Mouse (Mus musculus): ENCODE data around the gene Bscl2. TPM values are rescaled to one million over a fixed set of nuclear protein-coding genes. Genes with fewer than 3 reads are reported as not detected.

The Bscl2 gene
- polyA plus RNA-seq, 1 experiment from 2014 or later: 83.7 TPM

DNA sequence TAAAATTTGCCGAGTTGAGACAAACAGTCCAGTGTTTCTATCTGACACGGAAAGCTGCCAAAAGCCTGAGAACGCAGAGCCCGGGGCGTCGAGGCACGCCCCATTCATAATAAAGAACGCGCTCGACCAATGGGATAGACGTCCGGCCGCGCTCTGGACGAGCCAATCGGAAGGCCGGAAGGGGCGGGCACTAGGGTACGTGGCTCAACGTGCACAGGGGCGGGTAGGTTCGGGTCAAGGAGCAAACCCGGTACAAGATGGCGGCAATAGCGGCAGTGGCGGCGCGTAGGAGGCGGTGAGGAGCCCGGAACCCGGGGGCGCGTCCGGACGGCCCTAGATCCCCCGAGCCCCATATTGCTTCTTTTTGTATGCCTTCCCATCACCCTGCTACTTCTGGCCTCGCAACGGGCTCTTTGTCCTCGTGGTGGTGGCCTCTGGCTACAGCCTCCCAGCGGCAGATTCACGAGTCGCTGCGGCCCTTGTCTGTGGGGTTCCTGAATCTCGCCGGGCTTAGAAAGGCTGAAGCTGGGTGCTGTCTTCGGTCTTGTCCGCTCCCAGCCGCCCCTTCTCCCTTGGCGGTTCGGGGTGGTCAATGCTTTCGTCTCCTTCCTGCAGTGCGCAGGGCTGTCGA, 60.7 kb downstream of the Bscl2 start, which contains the start of gene Ganab:
TSS of gene Ganab (plus strand) at position 207 of the 631 bp plus-strand sequence.
- Histone ChIP-seq H3K9ac (replicated peaks) (peak within 1 kb of the TSS; percentile 97), H3K4me1 (replicated peaks) (peaks cover 44% of the 10 kb centered on the region), H3K4me3 (replicated peaks) (peak within 1 kb of the TSS; percentile 98), H3K4me2 (replicated peaks) (peak within 1 kb of the TSS; percentile 89), H3K36me3 (peaks cover 34% of the 10 kb centered on the region), H3K9me3 (no peaks in the 10 kb centered on the region), H3K27me3 (no peaks in the 10 kb centered on the region), H3K27ac (peak within 1 kb of the TSS; percentile 87)
- ATAC-seq: peak; percentile 99
- under 1% methylated on average over 53 of the region's 53 CpGs for WGBS

Small RNAs within 50 kb of the gene (microRNA-seq; reads per million reads assigned to microRNA genes)
- not detected for gene Mir5136

Other genes starting within 250 kb of the Bscl2 start
- 3.8 and 4.2 TPM in 2 replicates for gene Slc22a8, start 246.2 kb upstream of the Bscl2 start, polyA plus RNA-seq (2015; fragmentation: Nextera tagmentation; extraction: Ambion mirVana)
- gene Slc22a6, start 219.4 kb upstream of the Bscl2 start, polyA plus RNA-seq (2015; fragmentation: Nextera tagmentation; extraction: Ambion mirVana): 8.5 and 9.5 TPM in 2 replicates
- 0.31 and 0.58 TPM in 2 replicates for gene Chrm1, start 173.7 kb upstream of the Bscl2 start, polyA plus RNA-seq (2015; fragmentation: Nextera tagmentation; extraction: Ambion mirVana)
- 151 and 153 TPM in 2 replicates for gene Slc3a2, start 114.1 kb upstream of the Bscl2 start, polyA plus RNA-seq (2015; fragmentation: Nextera tagmentation; extraction: Ambion mirVana)
- gene Wdr74, start 101.6 kb upstream of the Bscl2 start, polyA plus RNA-seq (2015; fragmentation: Nextera tagmentation; extraction: Ambion mirVana): 89.1 and 93.4 TPM in 2 replicates
- gene 1700092M07Rik, start 96.7 kb upstream of the Bscl2 start, polyA plus RNA-seq (2015; fragmentation: Nextera tagmentation; extraction: Ambion mirVana): 2.2 and 2.5 TPM in 2 replicates
- gene Stx5a, start 96.1 kb upstream of the Bscl2 start, polyA plus RNA-seq (2015; fragmentation: Nextera tagmentation; extraction: Ambion mirVana): 121 and 127 TPM in 2 replicates
- gene Nxf1, start 80.4 kb upstream of the Bscl2 start, polyA plus RNA-seq (2015; fragmentation: Nextera tagmentation; extraction: Ambion mirVana): 195 and 206 TPM in 2 replicates
- 264 and 280 TPM in 2 replicates for gene Tmem223, start 66.5 kb upstream of the Bscl2 start, polyA plus RNA-seq (2015; fragmentation: Nextera tagmentation; extraction: Ambion mirVana)
- gene Tmem179b, start 63.0 kb upstream of the Bscl2 start, polyA plus RNA-seq (2015; fragmentation: Nextera tagmentation; extraction: Ambion mirVana): 35.8 and 38.1 TPM in 2 replicates
- 28.8 and 30.5 TPM in 2 replicates for gene Taf6l, start 51.0 kb upstream of the Bscl2 start, polyA plus RNA-seq (2015; fragmentation: Nextera tagmentation; extraction: Ambion mirVana)
- 163 and 164 TPM in 2 replicates for gene Polr2g, start 38.9 kb upstream of the Bscl2 start, polyA plus RNA-seq (2015; fragmentation: Nextera tagmentation; extraction: Ambion mirVana)
- gene Zbtb3, start 34.9 kb upstream of the Bscl2 start, polyA plus RNA-seq (2015; fragmentation: Nextera tagmentation; extraction: Ambion mirVana): 8.1 and 8.3 TPM in 2 replicates
- 66.1 and 70.3 TPM in 2 replicates for gene Ttc9c, start 18.1 kb upstream of the Bscl2 start, polyA plus RNA-seq (2015; fragmentation: Nextera tagmentation; extraction: Ambion mirVana)
- gene Hnrnpul2, start 17.5 kb upstream of the Bscl2 start, polyA plus RNA-seq (2015; fragmentation: Nextera tagmentation; extraction: Ambion mirVana): 6.1 and 6.4 TPM in 2 replicates
- not detected in 2 replicates for gene AC129217.1, start 7.7 kb upstream of the Bscl2 start, polyA plus RNA-seq (2015; fragmentation: Nextera tagmentation; extraction: Ambion mirVana)
- 310 and 338 TPM in 2 replicates for gene Gng3, start 1.7 kb downstream of the Bscl2 start, polyA plus RNA-seq (2015; fragmentation: Nextera tagmentation; extraction: Ambion mirVana)
- gene Lrrn4cl, start 13.3 kb downstream of the Bscl2 start, polyA plus RNA-seq (2015; fragmentation: Nextera tagmentation; extraction: Ambion mirVana): 0.23 and 0.62 TPM in 2 replicates
- 167 and 168 TPM in 2 replicates for gene Ubxn1, start 34.0 kb downstream of the Bscl2 start, polyA plus RNA-seq (2015; fragmentation: Nextera tagmentation; extraction: Ambion mirVana)
- gene Uqcc3, start 43.5 kb downstream of the Bscl2 start, polyA plus RNA-seq (2015; fragmentation: Nextera tagmentation; extraction: Ambion mirVana): 66.5 and 71.5 TPM in 2 replicates
- gene Lbhd1, start 46.3 kb downstream of the Bscl2 start, polyA plus RNA-seq (2015; fragmentation: Nextera tagmentation; extraction: Ambion mirVana): 61.5 and 61.8 TPM in 2 replicates
- gene Gm49403, start 46.5 kb downstream of the Bscl2 start, polyA plus RNA-seq (2015; fragmentation: Nextera tagmentation; extraction: Ambion mirVana): not detected in 2 replicates
- 56.1 and 70.3 TPM in 2 replicates for gene 1810009A15Rik, start 51.4 kb downstream of the Bscl2 start, polyA plus RNA-seq (2015; fragmentation: Nextera tagmentation; extraction: Ambion mirVana)
- 0.54 TPM in 1 of 2 replicates, not detected in the other for gene Gm49416, start 51.5 kb downstream of the Bscl2 start, polyA plus RNA-seq (2015; fragmentation: Nextera tagmentation; extraction: Ambion mirVana)
- 34.8 and 38.9 TPM in 2 replicates for gene Ints5, start 55.5 kb downstream of the Bscl2 start, polyA plus RNA-seq (2015; fragmentation: Nextera tagmentation; extraction: Ambion mirVana)
- 96.8 and 99.8 TPM in 2 replicates for gene Ganab, start 60.6 kb downstream of the Bscl2 start, polyA plus RNA-seq (2015; fragmentation: Nextera tagmentation; extraction: Ambion mirVana)
- gene B3gat3, start 82.9 kb downstream of the Bscl2 start, polyA plus RNA-seq (2015; fragmentation: Nextera tagmentation; extraction: Ambion mirVana): 82.2 and 89.5 TPM in 2 replicates
- gene Rom1, start 91.9 kb downstream of the Bscl2 start, polyA plus RNA-seq (2015; fragmentation: Nextera tagmentation; extraction: Ambion mirVana): 1.9 and 2.4 TPM in 2 replicates
- 8.7 and 9.2 TPM in 2 replicates for gene Eml3, start 92.1 kb downstream of the Bscl2 start, polyA plus RNA-seq (2015; fragmentation: Nextera tagmentation; extraction: Ambion mirVana)
- gene Mta2, start 104.4 kb downstream of the Bscl2 start, polyA plus RNA-seq (2015; fragmentation: Nextera tagmentation; extraction: Ambion mirVana): 149 and 153 TPM in 2 replicates
- gene Tut1, start 116.4 kb downstream of the Bscl2 start, polyA plus RNA-seq (2015; fragmentation: Nextera tagmentation; extraction: Ambion mirVana): 32.4 and 32.6 TPM in 2 replicates
- gene Eef1g, start 129.6 kb downstream of the Bscl2 start, polyA plus RNA-seq (2015; fragmentation: Nextera tagmentation; extraction: Ambion mirVana): 334 and 335 TPM in 2 replicates
- gene Ahnak, start 151.8 kb downstream of the Bscl2 start, polyA plus RNA-seq (2015; fragmentation: Nextera tagmentation; extraction: Ambion mirVana): 3.7 and 4.9 TPM in 2 replicates